Mouse (Mus musculus): ENCODE data around the gene Tut7. TPM values are rescaled to one million over a fixed set of nuclear protein-coding genes. Genes with fewer than 3 reads are reported as not detected.

Tut7 gene
- total and polyA plus RNA-seq, 2 experiments from 2014 or later = 36.8 to 51.2 TPM

- WGBS = 78% methylated on average over 11 of the region's 11 CpGs
- H3K36me3 ChIP-seq (ENCODE audit: insufficient read depth) = no peaks in the 10 kb centered on the region
- no peak overlapping the region for H3K9ac ChIP-seq
- no peak overlapping the region for H3K4me2 ChIP-seq (ENCODE audit: low read depth)
- H3K4me1 ChIP-seq (ENCODE audit: insufficient read depth) = no peaks in the 10 kb centered on the region
- ATAC-seq (peak; percentile 84), DNase-seq (peak; percentile 89)
- no peak overlapping the region for H3K4me3 ChIP-seq (ENCODE audit: low read depth, low read length)
- H3K27ac ChIP-seq (ENCODE audit: low read depth, low read length) = no peak overlapping the region
- no peaks in the 10 kb centered on the region for H3K9me3 ChIP-seq (ENCODE audit: low read length)
- no peaks in the 10 kb centered on the region for H3K27me3 ChIP-seq (ENCODE audit: insufficient read depth, low read length)
- peak; percentile 99 for TF ChIP-seq CTCF (IDR thresholded peaks at IDR 0.05; ENCODE audit: low read depth)
Measured at GRCm38 (mm10) chr13:59840429-59841169, 17.7 kb upstream of the Tut7 start.

- Histone ChIP-seq H3K4me3 (ENCODE audit: low read depth, low read length) (no peak overlapping the region), H3K27ac (ENCODE audit: low read depth, low read length) (no peak overlapping the region), H3K9ac (no peak overlapping the region), H3K4me1 (ENCODE audit: insufficient read depth) (no peaks in the 10 kb centered on the region), H3K27me3 (ENCODE audit: insufficient read depth, low read length) (no peaks in the 10 kb centered on the region), H3K9me3 (ENCODE audit: low read length) (no peaks in the 10 kb centered on the region), H3K36me3 (ENCODE audit: insufficient read depth) (no peaks in the 10 kb centered on the region), H3K4me2 (ENCODE audit: low read depth) (no peak overlapping the region)
- no peak for DNase-seq
- TF ChIP-seq CTCF (IDR thresholded peaks at IDR 0.05; ENCODE audit: low read depth) = no peak
- ATAC-seq = no peak
- WGBS = 85% methylated on average over 9 of the region's 9 CpGs
Measured at GRCm38 (mm10) chr13:59839356-59839755, 16.4 kb upstream of the Tut7 start.

GRCm38 (mm10) chr13:59838464-59838863 is 15.5 kb upstream of the Tut7 start:
- TF ChIP-seq CTCF (IDR thresholded peaks at IDR 0.05; ENCODE audit: low read depth) = no peak
- Histone ChIP-seq H3K36me3 (ENCODE audit: insufficient read depth) (no peaks in the 10 kb centered on the region), H3K27ac (ENCODE audit: low read depth, low read length) (no peak overlapping the region), H3K9me3 (ENCODE audit: low read length) (no peaks in the 10 kb centered on the region), H3K4me1 (ENCODE audit: insufficient read depth) (no peaks in the 10 kb centered on the region), H3K4me2 (ENCODE audit: low read depth) (no peak overlapping the region), H3K27me3 (ENCODE audit: insufficient read depth, low read length) (no peaks in the 10 kb centered on the region), H3K4me3 (ENCODE audit: low read depth, low read length) (no peak overlapping the region), H3K9ac (no peak overlapping the region)
- DNase-seq (no peak), ATAC-seq (no peak)
- WGBS = 94% methylated on average over 3 of the region's 3 CpGs

- no peak for ATAC-seq
- no peak overlapping the region for H3K9ac ChIP-seq
- H3K4me3 ChIP-seq (ENCODE audit: low read depth, low read length) = no peak overlapping the region
- no peak overlapping the region for H3K27ac ChIP-seq (ENCODE audit: low read depth, low read length)
- TF ChIP-seq CTCF (IDR thresholded peaks at IDR 0.05; ENCODE audit: low read depth) = no peak
- H3K4me2 ChIP-seq (ENCODE audit: low read depth) = no peak overlapping the region
- H3K27me3 ChIP-seq (ENCODE audit: insufficient read depth, low read length) = no peaks in the 10 kb centered on the region
- no peaks in the 10 kb centered on the region for H3K36me3 ChIP-seq (ENCODE audit: insufficient read depth)
- H3K9me3 ChIP-seq (ENCODE audit: low read length) = no peaks in the 10 kb centered on the region
- DNase-seq = no peak
- H3K4me1 ChIP-seq (ENCODE audit: insufficient read depth) = no peaks in the 10 kb centered on the region
- 64% methylated on average over 3 of the region's 3 CpGs for WGBS
Measured at GRCm38 (mm10) chr13:59836811-59837210, 13.9 kb upstream of the Tut7 start.

GRCm38 (mm10) chr13:59836101-59836798 is 13.3 kb upstream of the Tut7 start:
- no peak overlapping the region for H3K4me2 ChIP-seq (ENCODE audit: low read depth)
- no peaks in the 10 kb centered on the region for H3K4me1 ChIP-seq (ENCODE audit: insufficient read depth)
- H3K9ac ChIP-seq = no peak overlapping the region
- no peaks in the 10 kb centered on the region for H3K9me3 ChIP-seq (ENCODE audit: low read length)
- H3K4me3 ChIP-seq (ENCODE audit: low read depth, low read length) = no peak overlapping the region
- ATAC-seq (no peak), DNase-seq (no peak)
- 87% methylated on average over 14 of the region's 14 CpGs for WGBS
- no peak for TF ChIP-seq CTCF (IDR thresholded peaks at IDR 0.05; ENCODE audit: low read depth)
- no peaks in the 10 kb centered on the region for H3K27me3 ChIP-seq (ENCODE audit: insufficient read depth, low read length)
- no peak overlapping the region for H3K27ac ChIP-seq (ENCODE audit: low read depth, low read length)
- no peaks in the 10 kb centered on the region for H3K36me3 ChIP-seq (ENCODE audit: insufficient read depth)

GRCm38 (mm10) chr13:59834786-59835452 is 12.0 kb upstream of the Tut7 start:
- TF ChIP-seq CTCF (IDR thresholded peaks at IDR 0.05; ENCODE audit: low read depth) = no peak
- WGBS = 41% methylated on average over 4 of the region's 4 CpGs
- no peaks in the 10 kb centered on the region for H3K27me3 ChIP-seq (ENCODE audit: insufficient read depth, low read length)
- H3K36me3 ChIP-seq (ENCODE audit: insufficient read depth) = no peaks in the 10 kb centered on the region
- H3K9ac ChIP-seq = no peak overlapping the region
- no peak overlapping the region for H3K4me3 ChIP-seq (ENCODE audit: low read depth, low read length)
- no peaks in the 10 kb centered on the region for H3K9me3 ChIP-seq (ENCODE audit: low read length)
- ATAC-seq = peak; percentile 79
- no peak overlapping the region for H3K4me2 ChIP-seq (ENCODE audit: low read depth)
- H3K27ac ChIP-seq (ENCODE audit: low read depth, low read length) = peak overlapping the region; percentile 11
- peak; percentile 51 for DNase-seq
- H3K4me1 ChIP-seq (ENCODE audit: insufficient read depth) = no peaks in the 10 kb centered on the region

GRCm38 (mm10) chr13:59832871-59833270 is 9.9 kb upstream of the Tut7 start:
- no peaks in the 10 kb centered on the region for H3K36me3 ChIP-seq (ENCODE audit: insufficient read depth)
- TF ChIP-seq CTCF (IDR thresholded peaks at IDR 0.05; ENCODE audit: low read depth) = no peak
- H3K27ac ChIP-seq (ENCODE audit: low read depth, low read length) = no peak overlapping the region
- no peaks in the 10 kb centered on the region for H3K27me3 ChIP-seq (ENCODE audit: insufficient read depth, low read length)
- no peak overlapping the region for H3K9ac ChIP-seq
- no peak for ATAC-seq
- H3K4me2 ChIP-seq (ENCODE audit: low read depth) = no peak overlapping the region
- H3K4me3 ChIP-seq (ENCODE audit: low read depth, low read length) = no peak overlapping the region
- H3K9me3 ChIP-seq (ENCODE audit: low read length) = no peaks in the 10 kb centered on the region
- WGBS = 81% methylated on average over 7 of the region's 7 CpGs
- DNase-seq = no peak
- no peaks in the 10 kb centered on the region for H3K4me1 ChIP-seq (ENCODE audit: insufficient read depth)

Data from forebrain, postnatal 0 days (tissue).